Mouse (Mus musculus) embryonic facial prominence, embryonic 10.5 days (tissue): ENCODE measurements around the gene Rfxank. TPM values are rescaled to one million over a fixed set of nuclear protein-coding genes. Genes with fewer than 3 reads are reported as not detected.

Source experiments
- DNase-seq: peaks from one replicate; pipeline ENCODE4 v3.0.0-alpha.2; 2017; ENCODE audit warnings: low spot score
- H3K27ac ChIP-seq: fragments of 300-500 bp; sonication (generic); replicated peaks from 2 replicates; pipeline ENCODE4 v1.5.1; 2016; ENCODE audit warnings: mild to moderate bottlenecking
- H3K27me3 ChIP-seq: fragments of 300-500 bp; sonication (generic); replicated peaks from 2 replicates; pipeline ENCODE4 v1.6.1; 2016; ENCODE audit warnings: low read depth, mild to moderate bottlenecking; ENCODE audit not compliant: poor library complexity, severe bottlenecking
- H3K36me3 ChIP-seq: fragments of 300-500 bp; sonication (generic); replicated peaks from 2 replicates; pipeline ENCODE4 v1.6.1; 2016; ENCODE audit warnings: mild to moderate bottlenecking, moderate library complexity
- H3K4me1 ChIP-seq: fragments of 300-500 bp; sonication (generic); 2 replicates; pipeline ENCODE4 v1.6.1; 2016
- H3K4me3 ChIP-seq: fragments of 300-500 bp; sonication (generic); 2 replicates; pipeline ENCODE4 v1.5.1; 2016; ENCODE audit warnings: mild to moderate bottlenecking, moderate library complexity
- H3K9me3 ChIP-seq: fragments of 300-500 bp; sonication (generic); 2 replicates; pipeline ENCODE4 v1.6.1; 2016; ENCODE audit warnings: mild to moderate bottlenecking
- WGBS: fragments of 180-500 bp; shearing (Covaris S2); methylation state at CpG from one replicate; pipeline ENCODE4 v1.1.7; 2016; 5-methylcytosine and 5-hydroxymethylcytosine counted together
- polyA plus RNA-seq: library from polyadenylated mRNA; unstranded; fragments of >200 nt; fragmentation: Nextera tagmentation; extraction: Ambion mirVana; gene quantifications from 2 replicates; pipeline ENCODE4 v1.2.1, GENCODE M21; 2016

The Rfxank gene
- polyA plus RNA-seq, 1 experiment from 2014 or later: 25.2 TPM

GRCm38 (mm10) chr8:70117611-70118010 lies 21.3 kb downstream of the Rfxank start:
- no peak overlapping the region for H3K4me3 ChIP-seq
- no peaks in the 10 kb centered on the region for H3K36me3 ChIP-seq
- H3K27me3 ChIP-seq: peaks cover 90% of the 10 kb centered on the region
- 5% methylated on average over 9 of the region's 9 CpGs for WGBS
- DNase-seq: peak; percentile 64
- H3K4me1 ChIP-seq: peaks cover 26% of the 10 kb centered on the region
- H3K27ac ChIP-seq: no peak overlapping the region
- H3K9me3 ChIP-seq: no peaks in the 10 kb centered on the region

GRCm38 (mm10) chr8:70114892-70115291 lies 24.1 kb downstream of the Rfxank start:
- no peak for DNase-seq

DNA sequence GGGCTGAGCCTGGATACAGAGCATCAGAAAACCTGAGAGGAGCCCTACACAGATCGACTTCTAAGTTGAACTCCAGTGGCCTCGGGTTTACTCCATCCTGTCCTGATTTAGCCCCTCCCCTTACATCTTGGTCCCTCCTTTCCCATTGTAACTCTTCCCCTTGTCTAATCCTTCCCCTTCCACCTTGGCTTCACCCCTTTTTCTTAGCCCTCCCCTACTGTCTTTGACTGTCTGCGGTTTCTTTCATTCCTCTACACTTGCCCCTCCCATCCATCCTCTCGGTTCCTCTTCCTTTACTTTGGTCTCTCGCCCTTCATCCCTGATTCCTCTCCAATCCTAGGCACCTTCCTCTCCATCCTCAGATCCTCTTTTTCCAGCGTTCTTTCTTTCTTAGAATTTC lies 24.5 kb downstream of the Rfxank start:
- H3K4me3 ChIP-seq: no peak overlapping the region
- no peaks in the 10 kb centered on the region for H3K36me3 ChIP-seq
- peaks cover 100% of the 10 kb centered on the region for H3K27me3 ChIP-seq
- WGBS: 22% methylated on average over 6 of the region's 6 CpGs
- no peak for DNase-seq
- H3K27ac ChIP-seq: no peak overlapping the region
- no peaks in the 10 kb centered on the region for H3K9me3 ChIP-seq
- H3K4me1 ChIP-seq: peaks cover 24% of the 10 kb centered on the region

More at GRCm38 (mm10) chr8:70114892-70115291, 24.1 kb downstream of the Rfxank start:
- peaks cover 28% of the 10 kb centered on the region for H3K4me1 ChIP-seq
- H3K27me3 ChIP-seq: peaks cover 100% of the 10 kb centered on the region
- H3K27ac ChIP-seq: no peak overlapping the region
- no peaks in the 10 kb centered on the region for H3K9me3 ChIP-seq
- H3K4me3 ChIP-seq: no peak overlapping the region
- H3K36me3 ChIP-seq: no peaks in the 10 kb centered on the region
- WGBS: 69% methylated on average over 13 of the region's 13 CpGs

- Histone ChIP-seq H3K4me3 (peak overlapping the region; percentile 19), H3K9me3 (no peaks in the 10 kb centered on the region), H3K4me1 (peaks cover 16% of the 10 kb centered on the region), H3K27me3 (peaks cover 99% of the 10 kb centered on the region), H3K36me3 (no peaks in the 10 kb centered on the region), H3K27ac (no peak overlapping the region)
- peak; percentile 34 for DNase-seq
- WGBS: 7% methylated on average over 43 of the region's 43 CpGs
Measured at GRCm38 (mm10) chr8:70112401-70113016, 26.4 kb downstream of the Rfxank start.

DNA sequence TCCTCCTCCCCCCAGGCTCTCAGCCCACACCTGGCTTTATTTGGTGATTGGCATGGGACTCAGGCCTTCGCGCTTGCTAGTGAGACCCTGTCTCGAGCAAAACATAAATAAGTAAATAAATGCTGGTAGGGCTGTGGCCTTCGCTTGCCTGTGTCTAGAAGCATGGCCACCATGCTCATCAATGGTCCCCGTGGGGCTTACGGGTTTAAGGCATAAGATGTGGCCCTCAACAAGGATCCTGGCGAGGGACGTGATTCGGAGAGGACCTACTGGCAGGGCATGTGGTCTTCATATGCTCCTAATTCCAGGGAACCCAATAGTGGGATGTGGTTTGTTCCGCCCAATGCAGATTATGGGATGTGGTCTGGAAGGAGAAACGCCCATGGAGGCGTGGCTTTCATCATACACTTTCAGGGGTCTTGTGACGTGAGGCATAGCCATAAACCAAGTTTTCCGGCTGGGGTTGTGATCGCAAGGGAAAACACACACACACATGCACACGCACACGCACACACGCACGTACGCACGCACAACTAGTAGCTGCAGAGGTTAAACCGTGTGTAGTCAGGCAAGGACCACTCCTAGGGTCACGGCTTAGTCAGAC lies 27.7 kb downstream of the Rfxank start:
- H3K4me1 ChIP-seq: peaks cover 15% of the 10 kb centered on the region
- peaks cover 94% of the 10 kb centered on the region for H3K27me3 ChIP-seq
- H3K9me3 ChIP-seq: no peaks in the 10 kb centered on the region
- no peak overlapping the region for H3K4me3 ChIP-seq
- no peak overlapping the region for H3K27ac ChIP-seq
- no peaks in the 10 kb centered on the region for H3K36me3 ChIP-seq
- 45% methylated on average over 23 of the region's 23 CpGs for WGBS
- DNase-seq: no peak

GRCm38 (mm10) chr8:70110451-70110850 lies 28.5 kb downstream of the Rfxank start:
- 73% methylated on average over 2 of the region's 2 CpGs for WGBS
- DNase-seq: no peak
- Histone ChIP-seq H3K27ac (no peak overlapping the region), H3K36me3 (no peaks in the 10 kb centered on the region), H3K4me3 (no peak overlapping the region), H3K27me3 (peaks cover 85% of the 10 kb centered on the region), H3K9me3 (no peaks in the 10 kb centered on the region), H3K4me1 (peaks cover 15% of the 10 kb centered on the region)

GRCm38 (mm10) chr8:70104922-70105321 lies 34.0 kb downstream of the Rfxank start:
- H3K36me3 ChIP-seq: no peaks in the 10 kb centered on the region
- no peak overlapping the region for H3K4me3 ChIP-seq
- no peaks in the 10 kb centered on the region for H3K9me3 ChIP-seq
- no peak overlapping the region for H3K27ac ChIP-seq
- 83% methylated on average over 7 of the region's 7 CpGs for WGBS
- H3K4me1 ChIP-seq: no peaks in the 10 kb centered on the region
- H3K27me3 ChIP-seq: peaks cover 38% of the 10 kb centered on the region
- no peak for DNase-seq

GRCm38 (mm10) chr8:70104506-70104905 lies 34.4 kb downstream of the Rfxank start:
- no peaks in the 10 kb centered on the region for H3K4me1 ChIP-seq
- peak; percentile 47 for DNase-seq
- no peak overlapping the region for H3K4me3 ChIP-seq
- 23% methylated on average over 6 of the region's 6 CpGs for WGBS
- peaks cover 34% of the 10 kb centered on the region for H3K27me3 ChIP-seq
- H3K27ac ChIP-seq: no peak overlapping the region
- no peaks in the 10 kb centered on the region for H3K36me3 ChIP-seq
- no peaks in the 10 kb centered on the region for H3K9me3 ChIP-seq

- Histone ChIP-seq H3K27me3 (peaks cover 17% of the 10 kb centered on the region), H3K36me3 (peaks cover 14% of the 10 kb centered on the region; the same call in 1 of the 2 replicates), H3K9me3 (no peaks in the 10 kb centered on the region), H3K4me1 (no peaks in the 10 kb centered on the region), H3K4me3 (no peak overlapping the region), H3K27ac (no peak overlapping the region)
- WGBS: 87% methylated on average over 8 of the region's 8 CpGs
- no peak for DNase-seq
Measured at GRCm38 (mm10) chr8:70100241-70100640, 38.7 kb downstream of the Rfxank start.

- Histone ChIP-seq H3K4me1 (no peaks in the 10 kb centered on the region), H3K9me3 (no peaks in the 10 kb centered on the region), H3K36me3 (peaks cover 14% of the 10 kb centered on the region; the same call in 1 of the 2 replicates), H3K27ac (no peak overlapping the region), H3K4me3 (no peak overlapping the region), H3K27me3 (peaks cover 18% of the 10 kb centered on the region)
- 77% methylated on average over 8 of the region's 8 CpGs for WGBS
- DNase-seq: no peak
Measured at GRCm38 (mm10) chr8:70099276-70099675, 39.7 kb downstream of the Rfxank start.

DNA sequence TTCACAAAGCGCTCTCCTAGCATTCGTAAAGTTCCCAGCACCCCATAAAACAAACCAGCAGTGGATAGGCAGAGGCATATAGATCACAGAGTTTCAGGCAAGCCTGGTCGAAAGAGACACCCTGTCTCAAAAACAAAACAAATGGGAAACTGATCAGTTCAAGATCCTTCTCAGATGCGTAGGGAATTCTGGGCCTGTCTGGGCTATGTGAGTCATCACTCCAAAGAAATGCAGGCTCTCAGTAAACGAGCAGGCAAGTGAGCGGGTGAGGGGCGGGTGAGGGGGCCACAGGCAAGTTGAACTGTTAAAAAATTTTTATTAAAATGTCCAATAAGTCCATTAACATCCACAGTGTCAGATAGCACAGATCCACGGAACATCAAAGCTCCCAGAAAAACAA lies 46.2 kb downstream of the Rfxank start:
- H3K27ac ChIP-seq: no peak overlapping the region
- peaks cover 70% of the 10 kb centered on the region for H3K27me3 ChIP-seq
- no peak overlapping the region for H3K4me3 ChIP-seq
- H3K9me3 ChIP-seq: no peaks in the 10 kb centered on the region
- peaks cover 7% of the 10 kb centered on the region for H3K4me1 ChIP-seq
- peaks cover 8% of the 10 kb centered on the region; the same call in 1 of the 2 replicates for H3K36me3 ChIP-seq
- DNase-seq: no peak
- WGBS: 66% methylated on average over 8 of the region's 8 CpGs

- H3K27me3 ChIP-seq: peaks cover 95% of the 10 kb centered on the region
- no peak for DNase-seq
- peaks cover 17% of the 10 kb centered on the region for H3K4me1 ChIP-seq
- no peaks in the 10 kb centered on the region for H3K36me3 ChIP-seq
- WGBS: 64% methylated on average over 9 of the region's 9 CpGs
- no peak overlapping the region for H3K4me3 ChIP-seq
- H3K27ac ChIP-seq: no peak overlapping the region
- no peaks in the 10 kb centered on the region for H3K9me3 ChIP-seq
Measured at GRCm38 (mm10) chr8:70089296-70089960, 49.5 kb downstream of the Rfxank start.
